Mouse (Mus musculus) spleen, postnatal 10 days (tissue): ENCODE measurements around the gene BC048671.

Experiments used
- DNase-seq, 2 experiments: peaks; one replicate each; pipeline ENCODE4 v3.0.0; 2021 to 2022; ENCODE audit warnings: low spot score in 2 of 2

The BC048671 gene

GRCm38 (mm10) chr6:90350011-90350410 lies 49.0 kb downstream of the BC048671 start:
- no peak for DNase-seq
